Mouse (Mus musculus): ENCODE data around the gene Gm49661. TPM values are rescaled to one million over a fixed set of nuclear protein-coding genes. Genes with fewer than 3 reads are reported as not detected.

Gene Gm49661
- polyA plus RNA-seq, 1 experiment from 2014 or later = not detected

GRCm38 (mm10) chr8:84963952-84964351 is 5.3 kb downstream of the Gm49661 start:
- 94% methylated on average over 4 of the region's 4 CpGs for WGBS
- peaks cover 8% of the 10 kb centered on the region for H3K4me1 ChIP-seq (replicated peaks; ENCODE audit: control insufficient read depth, insufficient read depth, low read length)
- H3K9ac ChIP-seq (ENCODE audit: low read length) = no peak overlapping the region
- ATAC-seq (replicated peaks; ENCODE audit: low FRiP score) = no peak
- no peaks in the 10 kb centered on the region for H3K9me3 ChIP-seq (ENCODE audit: control insufficient read depth, low read length)
- no peaks in the 10 kb centered on the region for H3K27me3 ChIP-seq (ENCODE audit: control insufficient read depth, insufficient read depth, low read length)
- H3K4me2 ChIP-seq (ENCODE audit: low read depth, low read length, severe bottlenecking) = no peak overlapping the region
- H3K36me3 ChIP-seq (ENCODE audit: control insufficient read depth, insufficient read depth, low read length) = peaks cover 4% of the 10 kb centered on the region; the same call in 1 of the 2 replicates
- DNase-seq (ENCODE audit: low spot score) = no peak
- H3K27ac ChIP-seq (ENCODE audit: low read depth, low read length) = no peak overlapping the region
- H3K4me3 ChIP-seq (ENCODE audit: low read depth, low read length) = no peak overlapping the region

GRCm38 (mm10) chr8:84959811-84960210 is 9.4 kb downstream of the Gm49661 start:
- 93% methylated on average over 7 of the region's 7 CpGs for WGBS
- no peaks in the 10 kb centered on the region for H3K9me3 ChIP-seq (ENCODE audit: control insufficient read depth, low read length)
- no peak overlapping the region for H3K4me2 ChIP-seq (ENCODE audit: low read depth, low read length, severe bottlenecking)
- H3K4me3 ChIP-seq (ENCODE audit: low read depth, low read length) = no peak overlapping the region
- no peak overlapping the region for H3K27ac ChIP-seq (ENCODE audit: low read depth, low read length)
- H3K9ac ChIP-seq (ENCODE audit: low read length) = no peak overlapping the region
- DNase-seq (ENCODE audit: low spot score) (no peak), ATAC-seq (replicated peaks; ENCODE audit: low FRiP score) (no peak)
- H3K4me1 ChIP-seq (replicated peaks; ENCODE audit: control insufficient read depth, insufficient read depth, low read length) = peaks cover under 1% of the 10 kb centered on the region; the same call in 1 of the 2 replicates
- peaks cover 4% of the 10 kb centered on the region; the same call in 1 of the 2 replicates for H3K36me3 ChIP-seq (ENCODE audit: control insufficient read depth, insufficient read depth, low read length)
- no peaks in the 10 kb centered on the region for H3K27me3 ChIP-seq (ENCODE audit: control insufficient read depth, insufficient read depth, low read length)

GRCm38 (mm10) chr8:84956768-84957167 is 12.5 kb downstream of the Gm49661 start:
- Histone ChIP-seq H3K4me2 (ENCODE audit: low read depth, low read length, severe bottlenecking) (no peak overlapping the region), H3K9ac (ENCODE audit: low read length) (no peak overlapping the region), H3K9me3 (ENCODE audit: control insufficient read depth, low read length) (no peaks in the 10 kb centered on the region), H3K4me3 (ENCODE audit: low read depth, low read length) (no peak overlapping the region), H3K36me3 (ENCODE audit: control insufficient read depth, insufficient read depth, low read length) (peaks cover 4% of the 10 kb centered on the region; the same call in 1 of the 2 replicates), H3K27ac (ENCODE audit: low read depth, low read length) (no peak overlapping the region), H3K27me3 (ENCODE audit: control insufficient read depth, insufficient read depth, low read length) (peaks cover 8% of the 10 kb centered on the region; the same call in 1 of the 2 replicates), H3K4me1 (replicated peaks; ENCODE audit: control insufficient read depth, insufficient read depth, low read length) (no peaks in the 10 kb centered on the region)
- DNase-seq (ENCODE audit: low spot score) (peak; percentile 86), ATAC-seq (replicated peaks; ENCODE audit: low FRiP score) (no peak)
- 50% methylated on average over 2 of the region's 2 CpGs for WGBS

GRCm38 (mm10) chr8:84952612-84953255 is 16.5 kb downstream of the Gm49661 start:
- WGBS = 9% methylated on average over 18 of the region's 18 CpGs
- ATAC-seq (replicated peaks; ENCODE audit: low FRiP score) = no peak
- no peak overlapping the region for H3K4me3 ChIP-seq (ENCODE audit: low read depth, low read length)

GRCm38 (mm10) chr8:84949753-84950152 is 19.5 kb downstream of the Gm49661 start:
- Histone ChIP-seq H3K9me3 (ENCODE audit: control insufficient read depth, low read length) (no peaks in the 10 kb centered on the region), H3K27me3 (ENCODE audit: control insufficient read depth, insufficient read depth, low read length) (peaks cover 35% of the 10 kb centered on the region), H3K4me1 (replicated peaks; ENCODE audit: control insufficient read depth, insufficient read depth, low read length) (peaks cover 11% of the 10 kb centered on the region), H3K36me3 (ENCODE audit: control insufficient read depth, insufficient read depth, low read length) (no peaks in the 10 kb centered on the region), H3K4me2 (ENCODE audit: low read depth, low read length, severe bottlenecking) (no peak overlapping the region), H3K27ac (ENCODE audit: low read depth, low read length) (no peak overlapping the region), H3K9ac (ENCODE audit: low read length) (no peak overlapping the region), H3K4me3 (ENCODE audit: low read depth, low read length) (no peak overlapping the region)
- ATAC-seq (replicated peaks; ENCODE audit: low FRiP score) (no peak), DNase-seq (ENCODE audit: low spot score) (no peak)
- 19% methylated on average over 12 of the region's 12 CpGs for WGBS

More at GRCm38 (mm10) chr8:84952612-84953255, 16.5 kb downstream of the Gm49661 start:
- no peak overlapping the region for H3K27ac ChIP-seq (ENCODE audit: low read depth, low read length)
- no peaks in the 10 kb centered on the region for H3K4me1 ChIP-seq (replicated peaks; ENCODE audit: control insufficient read depth, insufficient read depth, low read length)
- no peak overlapping the region for H3K9ac ChIP-seq (ENCODE audit: low read length)
- H3K36me3 ChIP-seq (ENCODE audit: control insufficient read depth, insufficient read depth, low read length) = no peaks in the 10 kb centered on the region
- H3K4me2 ChIP-seq (ENCODE audit: low read depth, low read length, severe bottlenecking) = no peak overlapping the region
- H3K9me3 ChIP-seq (ENCODE audit: control insufficient read depth, low read length) = no peaks in the 10 kb centered on the region
- no peak for DNase-seq (ENCODE audit: low spot score)
- peaks cover 12% of the 10 kb centered on the region; the same call in 1 of the 2 replicates for H3K27me3 ChIP-seq (ENCODE audit: control insufficient read depth, insufficient read depth, low read length)

- Histone ChIP-seq H3K4me1 (replicated peaks; ENCODE audit: control insufficient read depth, insufficient read depth, low read length) (peaks cover 18% of the 10 kb centered on the region), H3K9ac (ENCODE audit: low read length) (no peak overlapping the region), H3K27me3 (ENCODE audit: control insufficient read depth, insufficient read depth, low read length) (peaks cover 39% of the 10 kb centered on the region), H3K4me3 (ENCODE audit: low read depth, low read length) (no peak overlapping the region), H3K9me3 (ENCODE audit: control insufficient read depth, low read length) (no peaks in the 10 kb centered on the region), H3K27ac (ENCODE audit: low read depth, low read length) (no peak overlapping the region), H3K4me2 (ENCODE audit: low read depth, low read length, severe bottlenecking) (no peak overlapping the region), H3K36me3 (ENCODE audit: control insufficient read depth, insufficient read depth, low read length) (no peaks in the 10 kb centered on the region)
- ATAC-seq (replicated peaks; ENCODE audit: low FRiP score) (no peak), DNase-seq (ENCODE audit: low spot score) (no peak)
- WGBS = 16% methylated on average over 9 of the region's 9 CpGs
Measured at GRCm38 (mm10) chr8:84947241-84947545, 22.0 kb downstream of the Gm49661 start.

- peak within 1 kb of the TSS; percentile 57 for H3K4me3 ChIP-seq (ENCODE audit: low read depth, low read length)
- DNase-seq (ENCODE audit: low spot score) (peak; percentile 71), ATAC-seq (replicated peaks; ENCODE audit: low FRiP score) (no peak)
- H3K9ac ChIP-seq (ENCODE audit: low read length) = peak within 1 kb of the TSS; percentile 57
- WGBS = 7% methylated on average over 17 of the region's 17 CpGs
- H3K36me3 ChIP-seq (ENCODE audit: control insufficient read depth, insufficient read depth, low read length) = no peaks in the 10 kb centered on the region
- peak within 1 kb of the TSS; percentile 86 for H3K4me2 ChIP-seq (ENCODE audit: low read depth, low read length, severe bottlenecking)
- H3K27me3 ChIP-seq (ENCODE audit: control insufficient read depth, insufficient read depth, low read length) = peaks cover 39% of the 10 kb centered on the region
- no peak within 1 kb of the TSS for H3K27ac ChIP-seq (ENCODE audit: low read depth, low read length)
- peaks cover 18% of the 10 kb centered on the region for H3K4me1 ChIP-seq (replicated peaks; ENCODE audit: control insufficient read depth, insufficient read depth, low read length)
- H3K9me3 ChIP-seq (ENCODE audit: control insufficient read depth, low read length) = no peaks in the 10 kb centered on the region
Measured at GRCm38 (mm10) chr8:84946528-84947240, 22.5 kb downstream of the Gm49661 start, which contains the start of gene Rtbdn. Rtbdn (plus strand) TSS chr8:84946991.

- Histone ChIP-seq H3K27me3 (ENCODE audit: control insufficient read depth, insufficient read depth, low read length) (peaks cover 39% of the 10 kb centered on the region), H3K4me2 (ENCODE audit: low read depth, low read length, severe bottlenecking) (peak overlapping the region; percentile 86), H3K9ac (ENCODE audit: low read length) (peak overlapping the region; percentile 57), H3K4me3 (ENCODE audit: low read depth, low read length) (peak overlapping the region; percentile 57), H3K36me3 (ENCODE audit: control insufficient read depth, insufficient read depth, low read length) (no peaks in the 10 kb centered on the region), H3K27ac (ENCODE audit: low read depth, low read length) (no peak overlapping the region), H3K9me3 (ENCODE audit: control insufficient read depth, low read length) (no peaks in the 10 kb centered on the region), H3K4me1 (replicated peaks; ENCODE audit: control insufficient read depth, insufficient read depth, low read length) (peaks cover 18% of the 10 kb centered on the region)
- ATAC-seq (replicated peaks; ENCODE audit: low FRiP score) (peak; percentile 63), DNase-seq (ENCODE audit: low spot score) (peak; percentile 86)
- WGBS = under 1% methylated on average over 34 of the region's 67 CpGs
Measured at GRCm38 (mm10) chr8:84945633-84946527, 23.4 kb downstream of the Gm49661 start.
